Mouse (Mus musculus) embryonic facial prominence, embryonic 13.5 days (tissue): ENCODE measurements at regions not wholly inside any gene's neighbourhood (a gene's known extent, or its start where the extent isn't known, plus 50 kb on each side); places are given as distances from the start of the nearest gene placed in this dataset.

Experiments
- ATAC-seq: fragments of 200-750 bp; cut with Nextera tagmentation; 2 replicates; pipeline ENCODE4 v1.8.0; 2017; ENCODE audit warnings: low read depth; ENCODE audit not compliant: insufficient number of reproducible peaks, insufficient read depth, low FRiP score, low TSS enrichment
- H3K27ac ChIP-seq: fragments of 300-500 bp; sonication (generic); 2 replicates; pipeline ENCODE4 v1.5.1; 2015; ENCODE audit warnings: moderate library complexity, mild to moderate bottlenecking, inconsistent platforms
- H3K27me3 ChIP-seq: fragments of 300-500 bp; sonication (generic); 2 replicates; pipeline ENCODE4 v1.6.1; 2015; ENCODE audit warnings: mild to moderate bottlenecking, inconsistent platforms
- H3K36me3 ChIP-seq: fragments of 300-500 bp; sonication (generic); 2 replicates; pipeline ENCODE4 v1.6.1; 2015; ENCODE audit warnings: mild to moderate bottlenecking, inconsistent platforms
- H3K4me1 ChIP-seq: fragments of 300-500 bp; sonication (generic); 2 replicates; pipeline ENCODE4 v1.6.1; 2015; ENCODE audit warnings: inconsistent platforms
- H3K4me2 ChIP-seq: fragments of 300-500 bp; sonication (generic); 2 replicates; pipeline ENCODE4 v1.6.1; 2015; ENCODE audit warnings: moderate library complexity, mild to moderate bottlenecking, inconsistent platforms
- H3K4me3 ChIP-seq: fragments of 300-500 bp; sonication (generic); 2 replicates; pipeline ENCODE4 v1.5.1; 2015; ENCODE audit warnings: mild to moderate bottlenecking, inconsistent platforms
- H3K9ac ChIP-seq: fragments of 300-500 bp; sonication (generic); 2 replicates; pipeline ENCODE4 v1.6.1; 2015; ENCODE audit warnings: mild to moderate bottlenecking, inconsistent platforms
- H3K9me3 ChIP-seq: fragments of 300-500 bp; sonication (generic); 2 replicates; pipeline ENCODE4 v1.6.1; 2016; ENCODE audit warnings: inconsistent platforms
- whole genome bisulfite sequencing: fragments of 180-500 bp; shearing (Covaris S2); methylation state at CpG from one replicate; pipeline ENCODE4 v1.1.7; 2015; ENCODE audit warnings: mixed read lengths; 5-methylcytosine and 5-hydroxymethylcytosine counted together

GRCm38 (mm10) chr5:28596537-28597314 lies 129.7 kb upstream of the Shh start:
- no peak for ATAC-seq
- Histone ChIP-seq H3K27me3 (no peaks in the 10 kb centered on the region), H3K27ac (no peak overlapping the region), H3K36me3 (no peaks in the 10 kb centered on the region), H3K4me1 (no peaks in the 10 kb centered on the region), H3K4me3 (no peak overlapping the region), H3K4me2 (no peak overlapping the region), H3K9me3 (no peaks in the 10 kb centered on the region), H3K9ac (no peak overlapping the region)
- WGBS: 27% methylated on average over 1 of the region's 1 CpGs

GRCm38 (mm10) chr5:28571347-28571998 lies 104.4 kb upstream of the Shh start:
- Histone ChIP-seq H3K27ac (no peak overlapping the region), H3K9me3 (no peaks in the 10 kb centered on the region), H3K9ac (no peak overlapping the region), H3K27me3 (no peaks in the 10 kb centered on the region), H3K36me3 (no peaks in the 10 kb centered on the region), H3K4me1 (no peaks in the 10 kb centered on the region), H3K4me2 (no peak overlapping the region), H3K4me3 (no peak overlapping the region)
- 80% methylated on average over 5 of the region's 5 CpGs for WGBS
- no peak for ATAC-seq

GRCm38 (mm10) chr5:28568417-28568816 lies 101.4 kb upstream of the Shh start:
- ATAC-seq: no peak
- Histone ChIP-seq H3K4me1 (no peaks in the 10 kb centered on the region), H3K4me2 (no peak overlapping the region), H3K9me3 (no peaks in the 10 kb centered on the region), H3K27ac (no peak overlapping the region), H3K9ac (no peak overlapping the region), H3K27me3 (no peaks in the 10 kb centered on the region), H3K4me3 (no peak overlapping the region), H3K36me3 (no peaks in the 10 kb centered on the region)

- Histone ChIP-seq H3K27ac (no peak overlapping the region), H3K36me3 (no peaks in the 10 kb centered on the region), H3K4me1 (no peaks in the 10 kb centered on the region), H3K27me3 (no peaks in the 10 kb centered on the region), H3K9me3 (no peaks in the 10 kb centered on the region), H3K9ac (no peak overlapping the region), H3K4me2 (no peak overlapping the region), H3K4me3 (no peak overlapping the region)
- ATAC-seq: no peak
- WGBS: 62% methylated on average over 5 of the region's 5 CpGs
These were observed 100.4 kb upstream of the Shh start for GRCm38 (mm10) chr5:28567341-28567905.

- Histone ChIP-seq H3K27me3 (no peaks in the 10 kb centered on the region), H3K9ac (no peak overlapping the region), H3K9me3 (no peaks in the 10 kb centered on the region), H3K4me3 (no peak overlapping the region), H3K27ac (no peak overlapping the region), H3K4me2 (no peak overlapping the region), H3K36me3 (no peaks in the 10 kb centered on the region), H3K4me1 (no peaks in the 10 kb centered on the region)
- ATAC-seq: no peak
- 3% methylated on average over 3 of the region's 3 CpGs for WGBS
These were observed 96.3 kb upstream of the Shh start for GRCm38 (mm10) chr5:28563401-28563800.

GRCm38 (mm10) chr5:28562917-28563316 lies 95.9 kb upstream of the Shh start:
- 78% methylated on average over 1 of the region's 1 CpGs for WGBS

GRCm38 (mm10) chr5:28553543-28553942 lies 86.5 kb upstream of the Shh start:
- Histone ChIP-seq H3K4me3 (no peak overlapping the region), H3K36me3 (no peaks in the 10 kb centered on the region), H3K27ac (no peak overlapping the region), H3K27me3 (no peaks in the 10 kb centered on the region), H3K9ac (no peak overlapping the region), H3K4me1 (no peaks in the 10 kb centered on the region), H3K4me2 (no peak overlapping the region), H3K9me3 (no peaks in the 10 kb centered on the region)
- WGBS: 81% methylated on average over 2 of the region's 2 CpGs
- ATAC-seq: no peak

More at GRCm38 (mm10) chr5:28562917-28563316, 95.9 kb upstream of the Shh start:
- H3K27me3 ChIP-seq: no peaks in the 10 kb centered on the region
- no peak overlapping the region for H3K9ac ChIP-seq
- H3K9me3 ChIP-seq: no peaks in the 10 kb centered on the region
- H3K4me1 ChIP-seq: no peaks in the 10 kb centered on the region
- H3K27ac ChIP-seq: no peak overlapping the region
- ATAC-seq: no peak
- no peaks in the 10 kb centered on the region for H3K36me3 ChIP-seq
- H3K4me3 ChIP-seq: no peak overlapping the region
- no peak overlapping the region for H3K4me2 ChIP-seq

GRCm38 (mm10) chr5:28530202-28530855 lies 63.3 kb upstream of the Shh start:
- no peak overlapping the region for H3K27ac ChIP-seq
- H3K36me3 ChIP-seq: no peaks in the 10 kb centered on the region
- H3K27me3 ChIP-seq: no peaks in the 10 kb centered on the region
- WGBS: 53% methylated on average over 6 of the region's 6 CpGs
- ATAC-seq: no peak
- H3K9ac ChIP-seq: no peak overlapping the region
- no peak overlapping the region for H3K4me2 ChIP-seq
- H3K9me3 ChIP-seq: no peaks in the 10 kb centered on the region
- H3K4me1 ChIP-seq: no peaks in the 10 kb centered on the region
- no peak overlapping the region for H3K4me3 ChIP-seq

- H3K4me3 ChIP-seq: no peak overlapping the region
- no peak for ATAC-seq
- H3K4me2 ChIP-seq: no peak overlapping the region
- no peaks in the 10 kb centered on the region for H3K27me3 ChIP-seq
- H3K4me1 ChIP-seq: no peaks in the 10 kb centered on the region
- 84% methylated on average over 3 of the region's 3 CpGs for WGBS
- no peak overlapping the region for H3K9ac ChIP-seq
- H3K36me3 ChIP-seq: no peaks in the 10 kb centered on the region
- no peak overlapping the region for H3K27ac ChIP-seq
- H3K9me3 ChIP-seq: no peaks in the 10 kb centered on the region
These were observed 59.4 kb upstream of the Shh start for GRCm38 (mm10) chr5:28526435-28526834.

GRCm38 (mm10) chr5:28520800-28521707 lies 54.0 kb upstream of the Shh start:
- no peak overlapping the region for H3K4me2 ChIP-seq
- H3K9ac ChIP-seq: no peak overlapping the region
- H3K27ac ChIP-seq: no peak overlapping the region
- H3K4me1 ChIP-seq: no peaks in the 10 kb centered on the region
- ATAC-seq: no peak
- no peaks in the 10 kb centered on the region for H3K36me3 ChIP-seq
- WGBS: 51% methylated on average over 9 of the region's 9 CpGs
- H3K4me3 ChIP-seq: no peak overlapping the region
- H3K9me3 ChIP-seq: no peaks in the 10 kb centered on the region
- no peaks in the 10 kb centered on the region for H3K27me3 ChIP-seq

GRCm38 (mm10) chr5:28519059-28519543 lies 52.0 kb upstream of the Shh start:
- H3K36me3 ChIP-seq: no peaks in the 10 kb centered on the region
- no peaks in the 10 kb centered on the region for H3K9me3 ChIP-seq
- H3K9ac ChIP-seq: no peak overlapping the region
- H3K4me1 ChIP-seq: no peaks in the 10 kb centered on the region
- WGBS: 90% methylated on average over 3 of the region's 3 CpGs
- no peak overlapping the region for H3K4me3 ChIP-seq
- ATAC-seq: no peak
- no peaks in the 10 kb centered on the region for H3K27me3 ChIP-seq
- H3K27ac ChIP-seq: no peak overlapping the region
- H3K4me2 ChIP-seq: no peak overlapping the region
